Mouse (Mus musculus) left cerebral cortex, postnatal 4 days (tissue): ENCODE data around the gene Fsd1. TPM values are rescaled to one million over a fixed set of nuclear protein-coding genes. Genes with fewer than 3 reads are reported as not detected.

Experiments used
- DNase-seq: peaks from one replicate; pipeline ENCODE4 v3.0.0-alpha.2; 2022
- intact Hi-C: fragments of 180-260 bp; cut with DNase I; formaldehyde crosslinking; loops from one replicate; pipeline ENCODE4 v1.15.1; 2025
- total RNA-seq, 2 experiments: library from RNA; stranded (reverse); gene quantifications; 2 replicates each; pipeline ENCODE4 v1.2.3; 2021

Gene Fsd1
- total RNA-seq, 2 experiments from 2014 or later = 110 to 119 TPM

DNA sequence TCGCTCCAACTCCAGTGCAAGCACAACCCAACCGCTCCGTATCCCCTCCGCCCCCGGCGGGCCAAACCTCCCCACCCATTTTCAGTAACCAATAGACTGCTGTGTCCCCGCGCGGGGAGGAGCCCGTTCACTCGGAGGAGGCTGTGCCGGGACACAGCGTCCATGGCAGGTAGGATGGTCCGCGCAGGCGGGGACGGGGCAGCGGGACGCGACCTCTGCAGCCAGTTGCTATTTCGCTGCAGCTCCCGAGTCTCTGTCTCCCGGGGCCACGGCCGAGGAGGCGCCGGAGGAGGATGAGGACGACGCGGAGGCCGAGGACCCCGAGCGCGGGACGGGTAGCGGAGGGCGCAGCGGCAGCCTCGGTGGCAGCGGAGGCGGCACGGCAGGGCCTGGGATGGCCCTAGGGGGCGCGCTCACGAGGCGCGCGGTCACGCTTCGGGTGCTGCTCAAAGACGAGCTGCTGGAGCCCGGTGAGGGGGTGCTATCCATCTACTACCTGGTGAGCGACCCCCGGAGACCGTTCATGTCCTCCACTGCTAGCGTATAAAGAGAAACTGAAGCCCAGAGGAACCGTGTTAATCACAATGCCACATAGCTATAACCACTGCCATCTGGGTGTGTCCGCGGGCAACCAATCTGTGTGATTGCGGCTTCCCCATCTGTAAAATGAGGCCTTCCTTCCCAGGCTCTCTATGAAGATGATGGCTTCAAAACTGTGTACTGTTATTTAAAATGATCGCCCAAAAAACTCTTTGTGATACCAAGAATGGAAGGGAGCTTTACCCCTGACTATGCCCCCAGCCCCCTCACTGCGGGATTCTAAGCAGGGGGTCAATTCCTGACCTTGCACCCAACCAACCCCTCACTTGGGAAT lies 23.0 kb downstream of the Fsd1 start:
- DNase-seq = peak; percentile 94
- intact Hi-C loops = no loop called here

- DNase-seq = no peak
- intact Hi-C loops = no loop called here
Measured at GRCm38 (mm10) chr17:56009962-56010240, 23.6 kb downstream of the Fsd1 start.

DNA sequence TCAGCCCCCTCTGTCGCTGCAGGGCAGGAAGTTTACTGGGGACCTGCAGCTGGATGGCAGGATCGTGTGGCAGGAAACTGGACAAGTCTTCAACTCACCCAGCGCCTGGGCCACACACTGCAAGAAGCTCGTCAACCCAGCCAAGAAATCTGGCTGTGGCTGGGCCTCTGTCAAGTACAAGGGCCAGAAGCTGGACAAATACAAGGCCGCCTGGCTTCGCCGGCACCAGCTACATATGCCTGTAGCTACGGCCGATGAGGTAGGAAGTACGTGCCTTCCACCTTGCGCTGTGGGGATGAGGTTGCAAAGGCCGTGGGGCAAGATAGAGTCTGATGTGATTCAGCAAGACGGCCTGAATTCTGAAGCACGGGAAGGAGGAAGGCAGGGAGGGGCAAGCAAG lies 23.9 kb downstream of the Fsd1 start:
- intact Hi-C loops = no loop called here
- DNase-seq = no peak

DNA sequence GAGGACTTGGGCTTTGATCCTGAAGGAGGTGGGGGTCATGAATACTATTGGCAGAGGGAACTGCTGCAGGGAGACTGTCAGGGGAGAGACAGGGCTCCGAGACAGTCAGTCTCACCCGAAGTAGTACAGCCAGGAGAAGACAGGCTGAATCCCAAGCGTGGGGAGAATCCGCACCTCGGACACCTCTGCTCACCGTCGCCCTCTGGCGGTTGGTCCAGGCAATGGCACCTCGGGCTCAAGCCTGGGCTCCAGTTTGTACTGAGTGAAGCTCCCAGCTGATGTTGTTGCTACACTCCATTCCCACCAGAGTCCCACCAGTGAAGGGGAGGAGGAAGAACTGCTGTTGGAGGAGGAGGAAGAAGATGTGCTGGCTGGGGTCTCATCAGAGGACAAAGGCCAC lies 24.4 kb downstream of the Fsd1 start:
- DNase-seq = peak; percentile 78
- intact Hi-C loops = no loop called here

GRCm38 (mm10) chr17:56011441-56011840 lies 25.1 kb downstream of the Fsd1 start:
- no peak for DNase-seq
- intact Hi-C loops = no loop called here

GRCm38 (mm10) chr17:56015293-56015692 lies 29.0 kb downstream of the Fsd1 start:
- intact Hi-C loops = no loop called here
- no peak for DNase-seq

DNA sequence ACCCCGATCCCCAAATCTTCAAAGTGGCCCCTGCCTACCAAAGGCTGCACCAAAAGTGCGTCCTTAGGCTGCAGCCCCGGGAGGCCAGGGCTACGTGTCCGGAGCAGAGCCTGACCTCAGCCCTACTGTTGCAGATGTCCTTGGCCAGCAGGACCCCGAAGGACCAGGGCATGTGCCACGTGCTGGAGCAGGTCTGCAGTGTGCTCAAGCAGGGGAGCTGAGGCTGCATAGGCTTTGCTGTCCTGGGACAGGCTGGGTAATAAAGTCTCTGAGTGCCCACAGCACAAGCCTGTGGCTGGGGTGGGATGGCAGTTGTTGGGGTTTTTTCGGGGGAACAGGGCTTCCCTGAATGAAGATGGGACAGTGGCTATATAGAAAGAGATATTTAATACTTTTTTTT lies 30.1 kb downstream of the Fsd1 start:
- intact Hi-C loops = no loop called here
- no peak for DNase-seq

- no peak for DNase-seq
Measured at GRCm38 (mm10) chr17:56016793-56017785, 30.8 kb downstream of the Fsd1 start.

DNA sequence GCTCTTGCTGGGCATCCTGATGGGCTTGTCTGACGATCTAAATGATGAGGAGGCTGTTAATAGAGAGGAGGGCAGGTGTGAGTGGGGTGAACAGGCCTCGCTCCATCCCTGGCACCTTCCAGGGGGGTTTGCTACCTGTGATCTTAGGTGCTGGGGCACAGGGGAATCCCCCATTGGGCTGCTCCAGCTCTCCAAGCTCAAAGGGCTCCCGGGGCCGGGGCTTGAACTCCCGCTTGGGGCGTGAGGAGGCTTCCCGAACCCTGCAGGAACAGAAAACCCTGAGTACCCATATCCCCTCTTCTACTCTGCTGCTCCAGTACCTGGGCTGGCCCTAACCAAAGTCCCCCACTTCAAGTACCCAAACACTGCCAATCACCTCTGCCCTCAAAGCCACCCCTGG lies 31.5 kb downstream of the Fsd1 start:
- intact Hi-C loops = no loop called here

More at GRCm38 (mm10) chr17:56016793-56017785, 30.8 kb downstream of the Fsd1 start:
- intact Hi-C loops = no loop called here

GRCm38 (mm10) chr17:56018347-56019131 lies 32.2 kb downstream of the Fsd1 start:
- peak; percentile 60 for DNase-seq
- intact Hi-C loops = no loop called here

More for the DNA sequence above, 31.5 kb downstream of the Fsd1 start:
- no peak for DNase-seq

DNA sequence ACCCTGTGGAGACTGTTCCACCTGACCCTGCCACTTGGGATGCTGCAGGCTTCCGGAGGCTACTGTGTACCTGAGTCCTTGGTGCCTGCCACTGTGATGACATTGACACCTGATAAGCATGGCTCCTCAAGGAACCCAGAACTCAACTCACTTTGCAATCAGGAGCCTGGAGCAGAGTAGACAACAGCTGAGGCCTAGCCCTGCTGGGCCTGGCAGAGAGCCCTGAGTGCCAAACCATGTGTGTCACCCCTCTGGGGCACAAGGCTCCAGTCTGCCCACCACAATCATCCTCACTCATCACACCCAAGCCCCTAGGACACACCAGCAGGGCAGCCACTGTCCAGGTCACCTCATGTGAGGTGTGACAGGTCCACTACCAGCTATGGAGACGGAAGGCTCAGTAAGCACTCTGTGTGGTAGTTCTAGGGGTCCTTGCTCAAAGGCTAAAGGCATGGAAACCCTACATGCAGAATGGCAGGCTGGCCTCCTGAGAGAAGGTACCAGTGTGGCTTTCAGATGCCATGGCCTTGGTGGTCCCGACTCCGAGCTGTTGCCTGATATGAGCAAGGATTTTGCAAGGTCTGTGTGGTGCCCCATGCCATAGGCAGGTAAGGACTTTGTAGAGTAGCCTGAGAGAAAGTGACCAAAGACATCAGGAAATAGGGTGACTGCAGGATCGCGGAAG lies 34.2 kb downstream of the Fsd1 start:
- no peak for DNase-seq
- intact Hi-C loops = no loop called here

DNA sequence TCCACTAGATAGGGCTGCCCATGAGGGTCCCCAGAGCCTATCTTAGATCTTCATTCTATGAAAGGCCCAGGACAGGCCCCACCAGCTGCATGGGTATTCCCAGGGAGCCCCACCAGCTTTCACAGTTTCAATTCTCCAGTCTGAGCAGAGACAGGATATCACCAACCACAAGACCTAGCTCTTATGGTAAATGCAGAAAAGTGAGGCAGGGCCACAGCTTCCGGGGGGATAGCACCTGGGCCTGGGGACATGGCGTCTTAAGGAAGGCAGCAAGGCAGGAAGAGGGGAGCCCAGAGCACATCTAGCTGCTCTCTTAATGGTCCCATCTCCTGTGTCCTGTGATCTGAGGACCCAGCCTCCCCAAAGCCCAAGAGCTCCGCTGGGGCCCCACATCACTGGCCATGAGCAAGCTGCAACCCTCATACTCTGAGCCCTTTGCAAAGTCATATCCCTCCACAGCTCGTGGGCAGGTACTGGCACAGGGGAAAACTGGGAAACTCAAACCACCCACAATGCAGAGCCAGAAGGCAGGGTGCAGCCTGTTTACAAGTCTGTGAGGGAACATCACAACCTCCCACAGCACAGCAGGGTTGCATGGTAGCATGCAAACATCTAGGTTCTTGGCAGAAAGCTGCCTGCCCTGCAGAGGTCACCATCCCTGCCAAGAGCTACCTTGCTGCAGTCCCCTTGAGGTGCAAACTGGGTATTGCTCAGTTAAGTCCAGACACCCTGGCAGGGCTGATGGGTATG lies 35.0 kb downstream of the Fsd1 start:
- intact Hi-C loops = no loop called here
- DNase-seq = no peak

GRCm38 (mm10) chr17:56022131-56022988 lies 36.1 kb downstream of the Fsd1 start:
- intact Hi-C loops = no loop called here
- DNase-seq = peak; percentile 48

DNA sequence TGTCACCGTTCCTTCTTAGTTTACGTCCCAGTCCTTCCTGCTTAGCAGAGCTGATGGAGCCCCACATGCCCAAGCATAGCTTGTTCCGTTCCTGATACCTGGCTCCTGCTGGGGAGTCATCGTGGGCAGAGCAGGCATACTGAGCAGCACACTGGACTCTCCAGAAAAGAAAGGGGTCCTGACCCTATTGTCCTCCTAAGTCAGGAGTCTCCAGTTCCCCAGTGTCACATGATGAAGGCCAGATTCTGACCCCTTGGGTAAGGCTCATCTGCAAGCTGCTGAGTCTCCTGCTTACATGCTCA lies 36.6 kb downstream of the Fsd1 start:
- no peak for DNase-seq
- intact Hi-C loops = no loop called here

DNA sequence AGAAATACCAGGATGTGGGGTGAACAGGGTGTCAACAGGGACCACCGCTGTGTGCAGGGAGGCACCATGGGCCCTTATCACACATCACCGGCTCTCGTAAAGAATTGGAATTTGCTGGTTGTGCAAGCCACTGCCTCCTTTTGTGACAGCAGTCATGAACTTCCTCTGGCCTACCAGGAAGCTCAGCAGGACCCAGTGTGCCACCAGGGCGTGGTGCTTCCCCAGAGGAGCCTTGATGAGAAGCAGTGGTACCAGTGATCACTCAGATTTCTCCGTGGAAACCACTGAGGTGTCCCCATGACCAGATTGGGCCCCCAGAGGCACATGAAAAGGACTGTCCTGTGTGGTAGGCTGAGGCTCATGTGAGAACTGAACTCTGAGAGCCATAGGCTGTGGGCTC lies 37.1 kb downstream of the Fsd1 start:
- DNase-seq = no peak
- intact Hi-C loops = no loop called here

DNA sequence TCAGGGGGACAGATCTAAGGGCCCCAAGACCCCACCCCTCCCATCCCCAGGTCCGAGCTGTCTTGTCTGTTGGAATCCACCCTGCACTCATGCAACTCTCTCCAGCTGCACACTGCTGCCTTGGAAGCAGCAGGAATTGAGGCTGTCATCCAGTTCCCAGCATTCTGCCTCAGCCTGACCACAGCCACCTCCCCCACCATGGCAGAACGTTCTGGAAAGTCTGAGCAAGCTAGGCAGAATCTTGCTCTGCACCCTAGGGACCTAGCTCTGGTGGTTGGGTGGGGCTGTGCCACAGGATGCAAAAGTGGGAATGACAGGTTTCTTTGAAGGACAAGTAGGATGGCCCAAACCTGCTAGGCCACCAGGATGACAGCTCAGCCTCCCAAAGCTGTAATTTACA lies 38.2 kb downstream of the Fsd1 start:
- DNase-seq = no peak
- intact Hi-C loops = no loop called here

- DNase-seq = no peak
- intact Hi-C loops = no loop called here
Measured at GRCm38 (mm10) chr17:56024931-56025330, 38.6 kb downstream of the Fsd1 start.

DNA sequence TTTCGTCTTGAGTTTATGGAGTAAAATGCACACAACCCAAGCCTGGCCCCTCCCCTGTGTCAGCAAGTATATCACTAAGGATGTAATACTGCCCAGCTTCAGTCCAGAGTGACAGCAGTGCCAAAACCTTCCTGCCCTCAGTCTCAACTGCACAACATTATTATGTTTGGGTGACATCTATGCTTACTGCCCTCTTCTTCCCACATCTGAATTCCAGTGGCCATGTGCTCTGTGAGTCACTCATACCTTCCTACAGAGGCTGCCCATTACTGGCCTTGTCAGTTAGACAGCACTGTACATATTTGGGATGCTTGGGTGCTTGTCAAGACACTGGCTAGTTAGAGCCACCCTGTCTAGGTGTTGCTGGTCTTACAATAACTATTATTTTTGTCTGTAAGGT lies 40.0 kb downstream of the Fsd1 start:
- intact Hi-C loops = no loop called here

DNA sequence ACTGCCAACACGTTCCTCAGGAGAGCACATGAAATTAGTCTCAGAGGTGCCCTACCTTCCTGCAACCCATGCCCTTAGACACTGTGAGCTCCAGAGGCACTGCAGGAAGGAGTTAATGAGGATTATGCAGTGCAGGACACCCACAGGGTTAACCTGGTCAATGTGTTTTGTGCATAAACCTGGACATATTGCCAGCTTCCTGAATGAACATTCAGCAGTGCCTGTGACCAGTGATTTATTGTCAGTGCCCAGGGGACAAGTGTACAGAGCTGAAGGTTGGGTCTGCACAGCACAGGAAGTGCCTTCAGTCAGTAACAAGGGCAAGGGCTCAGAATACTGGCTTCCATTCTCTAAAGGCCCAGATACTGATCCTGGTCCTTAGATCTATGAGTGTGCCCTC lies 40.6 kb downstream of the Fsd1 start:
- DNase-seq = no peak
- intact Hi-C loops = no loop called here

More for the DNA sequence above, 40.0 kb downstream of the Fsd1 start:
- no peak for DNase-seq
